Mouse (Mus musculus): ENCODE measurements around the gene Ptpn11.
"Not testable (repeated sequence)": the region's sequence is repeated elsewhere in the genome, so short reads cannot be mapped to it uniquely, and the experiment has no call there.

DNA sequence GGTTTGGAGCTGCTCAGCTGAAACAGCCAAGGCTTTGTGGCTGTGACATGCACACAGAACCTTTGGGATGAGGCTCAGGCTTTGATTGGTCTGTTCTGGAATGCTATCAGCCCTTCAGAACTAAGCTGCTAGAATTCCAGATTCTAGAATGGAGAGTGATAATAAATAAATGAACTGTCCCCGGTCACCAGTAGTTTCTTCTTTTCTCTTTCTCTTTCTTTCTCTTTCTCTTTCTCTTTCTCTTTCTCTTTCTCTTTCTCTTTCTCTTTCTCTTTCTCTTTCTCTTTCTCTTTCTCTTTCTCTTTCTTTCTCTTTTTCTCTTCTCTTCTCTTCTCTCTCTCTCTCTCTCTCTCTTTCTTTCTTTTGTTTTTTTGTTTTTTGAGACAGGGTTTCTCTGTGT, 36.1 kb upstream of the Ptpn11 start:
- not testable (repeated sequence) for TF ChIP-seq CTCF (IDR thresholded peaks at IDR 0.05; ENCODE audit: borderline replicate concordance, insufficient read depth, low read depth, low read length); POLR2A (IDR thresholded peaks at IDR 0.05; ENCODE audit: borderline replicate concordance, insufficient read depth, low read length)
